Mouse (Mus musculus): Measurements from ENCODE around the gene Greb1.

DNA sequence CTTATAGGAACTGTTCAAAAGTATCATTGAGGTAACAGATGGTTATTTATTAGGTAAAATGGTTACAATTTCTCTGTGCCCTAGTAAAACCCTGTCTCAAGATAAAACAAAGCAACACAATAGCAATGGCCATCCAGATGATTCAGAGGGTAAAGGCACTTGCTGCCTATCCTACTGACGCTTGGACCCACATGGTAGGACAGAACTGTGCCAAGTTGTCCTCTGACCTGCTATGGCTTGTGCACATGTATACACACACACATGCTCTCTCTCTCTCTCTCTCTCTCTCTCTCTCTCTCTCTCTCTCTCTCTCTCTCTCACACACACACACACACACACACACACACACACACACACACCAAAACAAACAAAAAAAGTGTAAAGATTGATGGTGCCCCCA, 11.5 kb downstream of the Greb1 start:
- no peak for TF ChIP-seq CTCF (IDR thresholded peaks at IDR 0.05; ENCODE audit: control insufficient read depth, insufficient read depth, low read length)
- TF ChIP-seq POLR2A (IDR thresholded peaks at IDR 0.05; ENCODE audit: borderline replicate concordance, control insufficient read depth, low read depth, low read length): no peak

Measured in bone marrow, adult 2 months (tissue).